Mouse (Mus musculus) liver, adult 2 months (tissue): ENCODE data around the gene Mansc4. TPM values are rescaled to one million over a fixed set of nuclear protein-coding genes. Genes with fewer than 3 reads are reported as not detected.

Source experiments
- DNase-seq: peaks from one replicate; pipeline ENCODE4 v3.0.0-alpha.2; 2011; ENCODE audit warnings: low read depth, low spot score; ENCODE audit errors: extremely low read depth
- H3K27ac ChIP-seq: fragments of 200-500 bp; replicated peaks from 2 replicates; pipeline ENCODE4 v1.5.1; 2012; ENCODE audit warnings: low read depth, mild to moderate bottlenecking, control low read depth, inconsistent platforms, low read length; ENCODE audit not compliant: insufficient read depth
- H3K27me3 ChIP-seq: fragments of 200-500 bp; 2 replicates; pipeline ENCODE4 v1.6.1; 2012; ENCODE audit warnings: mild to moderate bottlenecking, moderate library complexity, low read length, inconsistent platforms; ENCODE audit not compliant: control insufficient read depth, insufficient read depth
- H3K36me3 ChIP-seq: fragments of 200-500 bp; 2 replicates; pipeline ENCODE4 v1.6.1; 2012; ENCODE audit warnings: low read length, inconsistent platforms; ENCODE audit not compliant: control insufficient read depth, insufficient read depth
- H3K4me1 ChIP-seq: fragments of 200-500 bp; 2 replicates; pipeline ENCODE4 v1.6.1; 2011; ENCODE audit warnings: low read length; ENCODE audit not compliant: control insufficient read depth, insufficient read depth
- H3K4me3 ChIP-seq: fragments of 200-500 bp; 2 replicates; pipeline ENCODE4 v1.5.1; 2011; ENCODE audit warnings: low read depth, mild to moderate bottlenecking, control low read depth, low read length, moderate library complexity; ENCODE audit not compliant: insufficient read depth
- H3K79me2 ChIP-seq: fragments of 200-500 bp; 2 replicates; pipeline ENCODE4 v1.6.1; 2012; ENCODE audit warnings: inconsistent platforms, mild to moderate bottlenecking, low read length, moderate library complexity; ENCODE audit not compliant: control insufficient read depth, insufficient read depth
- H3K9ac ChIP-seq: fragments of 200-500 bp; 2 replicates; pipeline ENCODE4 v1.6.1; 2012; ENCODE audit warnings: low read depth, mild to moderate bottlenecking, control low read depth, inconsistent platforms, low read length
- CTCF ChIP-seq: fragments of 200-500 bp; IDR thresholded peaks from 2 replicates; pipeline ENCODE4 v1.5.1; 2011; ENCODE audit warnings: low read depth, low read length, control low read depth
- POLR2A ChIP-seq: fragments of 200-500 bp; IDR thresholded peaks from 2 replicates; pipeline ENCODE4 v1.6.1; 2011; ENCODE audit warnings: low read length, control low read depth; ENCODE audit not compliant: insufficient read depth; ENCODE audit errors: extremely low read depth
- WGBS: fragments of 180-500 bp; shearing (Covaris S2); methylation state at CpG from one replicate; pipeline ENCODE4 v1.1.7; 2018; 5-methylcytosine and 5-hydroxymethylcytosine counted together
- polyA plus RNA-seq: library from polyadenylated mRNA; depleted of rRNA; stranded (reverse); fragments of >200 nt; gene quantifications from 2 replicates; pipeline ENCODE4 v1.2.3, GENCODE M21; 2012
- total RNA-seq: library from RNA; depleted of rRNA; stranded (reverse); fragments of >200 nt; gene quantifications from 2 replicates; pipeline ENCODE4 v1.2.3, GENCODE M21; 2014

Gene Mansc4
- total and polyA plus RNA-seq, 2 experiments: 0.17 to 0.92 TPM

GRCm38 (mm10) chr6:147096934-147097333 lies 10.1 kb upstream of the Mansc4 start:
- DNase-seq: no peak
- WGBS: 83% methylated on average over 3 of the region's 3 CpGs

GRCm38 (mm10) chr6:147096109-147096508 lies 9.3 kb upstream of the Mansc4 start:
- H3K27ac ChIP-seq: no peak overlapping the region
- TF ChIP-seq POLR2A: no peak
- TF ChIP-seq CTCF: no peak
- DNase-seq: no peak
- peaks cover 6% of the 10 kb centered on the region for H3K4me1 ChIP-seq
- H3K79me2 ChIP-seq: peaks cover 13% of the 10 kb centered on the region
- H3K27me3 ChIP-seq: no peaks in the 10 kb centered on the region
- WGBS: 94% methylated on average over 4 of the region's 4 CpGs
- H3K4me3 ChIP-seq: no peak overlapping the region
- H3K9ac ChIP-seq: no peak overlapping the region
- no peaks in the 10 kb centered on the region for H3K36me3 ChIP-seq

More at GRCm38 (mm10) chr6:147096934-147097333, 10.1 kb upstream of the Mansc4 start:
- no peaks in the 10 kb centered on the region for H3K36me3 ChIP-seq
- no peak overlapping the region for H3K9ac ChIP-seq
- H3K4me3 ChIP-seq: no peak overlapping the region
- H3K4me1 ChIP-seq: peaks cover 6% of the 10 kb centered on the region
- H3K27ac ChIP-seq: no peak overlapping the region
- H3K79me2 ChIP-seq: peaks cover 11% of the 10 kb centered on the region
- H3K27me3 ChIP-seq: no peaks in the 10 kb centered on the region
- TF ChIP-seq CTCF (no peak), POLR2A (no peak)

- Histone ChIP-seq H3K27ac (no peak overlapping the region), H3K4me3 (no peak overlapping the region), H3K79me2 (peaks cover 13% of the 10 kb centered on the region), H3K27me3 (no peaks in the 10 kb centered on the region), H3K4me1 (peaks cover 9% of the 10 kb centered on the region), H3K9ac (no peak overlapping the region), H3K36me3 (no peaks in the 10 kb centered on the region)
- no peak for DNase-seq
- WGBS: 94% methylated on average over 7 of the region's 7 CpGs
- TF ChIP-seq CTCF: no peak
- no peak for TF ChIP-seq POLR2A
These were observed 7.9 kb upstream of the Mansc4 start for GRCm38 (mm10) chr6:147094771-147095170.

- H3K4me1 ChIP-seq: peaks cover 14% of the 10 kb centered on the region
- no peaks in the 10 kb centered on the region for H3K36me3 ChIP-seq
- TF ChIP-seq POLR2A: no peak
- TF ChIP-seq CTCF: no peak
- H3K4me3 ChIP-seq: peak overlapping the region; percentile 91
- peaks cover 11% of the 10 kb centered on the region for H3K79me2 ChIP-seq
- H3K27ac ChIP-seq: no peak overlapping the region
- H3K9ac ChIP-seq: peak overlapping the region; percentile 71
- no peaks in the 10 kb centered on the region for H3K27me3 ChIP-seq
- 2% methylated on average over 15 of the region's 15 CpGs for WGBS
- DNase-seq: peak; percentile 55
These were observed 5.3 kb upstream of the Mansc4 start for GRCm38 (mm10) chr6:147092136-147092535.

- Histone ChIP-seq H3K79me2 (peaks cover 11% of the 10 kb centered on the region), H3K36me3 (no peaks in the 10 kb centered on the region), H3K4me3 (peak within 1 kb of the TSS; percentile 91), H3K27me3 (no peaks in the 10 kb centered on the region), H3K9ac (peak within 1 kb of the TSS; percentile 71), H3K27ac (peak within 1 kb of the TSS; percentile 64), H3K4me1 (peaks cover 14% of the 10 kb centered on the region)
- peak; percentile 65 for DNase-seq
- WGBS: under 1% methylated on average over 99 of the region's 99 CpGs
- TF ChIP-seq POLR2A (0 out of 2 replicates have a peak, but pooled peaks have one; percentile 53), CTCF (peak; percentile 3; the same call in 1 of the 2 replicates)
These were observed 4.6 kb upstream of the Mansc4 start, which contains the start of gene Klhl42 for GRCm38 (mm10) chr6:147091136-147092120. Gene Klhl42 (plus strand): TSS chr6:147091379.
